Mouse (Mus musculus) limb, embryonic 11.5 days (tissue): ENCODE measurements around the gene Mfng. TPM values are rescaled to one million over a fixed set of nuclear protein-coding genes. Genes with fewer than 3 reads are reported as not detected.

Source experiments
- ATAC-seq: fragments of 200-750 bp; cut with Nextera tagmentation; 2 replicates; pipeline ENCODE4 v1.8.0; 2017; ENCODE audit warnings: low read depth; ENCODE audit not compliant: insufficient number of reproducible peaks, low FRiP score, low TSS enrichment
- DNase-seq: peaks from one replicate; pipeline ENCODE4 v3.0.0-alpha.2; 2015; ENCODE audit warnings: low spot score
- H3K27ac ChIP-seq: fragments of 300-500 bp; sonication (generic); replicated peaks from 2 replicates; pipeline ENCODE4 v1.5.1; 2014; ENCODE audit warnings: low read depth, mild to moderate bottlenecking, low read length
- H3K27me3 ChIP-seq: fragments of 300-500 bp; sonication (generic); 2 replicates; pipeline ENCODE4 v1.6.1; 2014; ENCODE audit warnings: mild to moderate bottlenecking, low read length, mixed read lengths; ENCODE audit not compliant: control insufficient read depth, insufficient read depth
- H3K36me3 ChIP-seq: fragments of 300-500 bp; sonication (generic); 2 replicates; pipeline ENCODE4 v1.6.1; 2014; ENCODE audit warnings: mild to moderate bottlenecking, low read length, moderate library complexity, mixed read lengths; ENCODE audit not compliant: control insufficient read depth, insufficient read depth
- H3K4me1 ChIP-seq: fragments of 300-500 bp; sonication (generic); 2 replicates; pipeline ENCODE4 v1.6.1; 2014; ENCODE audit warnings: low read length, mixed read lengths; ENCODE audit not compliant: control insufficient read depth, insufficient read depth
- H3K4me2 ChIP-seq: fragments of 300-500 bp; sonication (generic); 2 replicates; pipeline ENCODE4 v1.6.1; 2014; ENCODE audit warnings: low read depth, mild to moderate bottlenecking, moderate library complexity; ENCODE audit not compliant: severe bottlenecking
- H3K4me3 ChIP-seq: fragments of 300-500 bp; sonication (generic); 2 replicates; pipeline ENCODE4 v1.5.1; 2014; ENCODE audit warnings: low read depth, low read length
- H3K9ac ChIP-seq: fragments of 300-500 bp; sonication (generic); 2 replicates; pipeline ENCODE4 v1.6.1; 2014; ENCODE audit warnings: mild to moderate bottlenecking, low read length
- H3K9me3 ChIP-seq: fragments of 300-500 bp; sonication (generic); 2 replicates; pipeline ENCODE4 v1.6.1; 2016; ENCODE audit warnings: low read length; ENCODE audit not compliant: control insufficient read depth
- WGBS: fragments of 180-500 bp; shearing (Covaris S2); extraction: QIAGEN DNeasy Blood & Tissue Kit; methylation state at CpG from one replicate; pipeline ENCODE4 v1.1.7; 2014; 5-methylcytosine and 5-hydroxymethylcytosine counted together
- polyA plus RNA-seq: library from polyadenylated mRNA; unstranded; fragments of >200 nt; fragmentation: Nextera tagmentation; extraction: Ambion mirVana; gene quantifications from 2 replicates; pipeline ENCODE4 v1.2.1, GENCODE M21; 2014

Mfng gene
- polyA plus RNA-seq, 1 experiment from 2014 or later: 7.5 TPM

DNA sequence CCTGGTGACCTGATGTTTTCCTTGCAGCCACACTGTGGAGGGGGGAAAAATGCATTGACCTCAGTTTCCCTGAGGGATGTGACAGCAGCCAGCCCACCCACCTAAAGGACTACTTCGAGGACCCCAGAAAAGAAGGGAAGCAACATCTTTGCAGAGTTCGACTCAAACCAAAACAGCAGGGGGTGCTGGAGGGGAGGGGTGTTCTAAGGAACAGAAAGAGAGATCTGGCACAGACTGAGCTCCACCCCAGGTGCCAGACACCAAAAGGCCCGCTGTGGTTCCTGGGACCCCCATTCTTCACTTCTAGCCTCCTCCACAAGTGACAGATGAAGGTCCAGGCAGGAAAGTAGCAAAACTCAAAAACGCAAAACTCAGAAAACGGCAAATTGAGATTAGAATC lies 57.4 kb downstream of the Mfng start:
- WGBS: 37% methylated on average over 5 of the region's 5 CpGs
- no peak for DNase-seq
- no peak for ATAC-seq
- no peak overlapping the region for H3K4me2 ChIP-seq
- H3K4me1 ChIP-seq: peaks cover 10% of the 10 kb centered on the region; the same call in 1 of the 2 replicates
- no peak overlapping the region for H3K27ac ChIP-seq
- peaks cover 95% of the 10 kb centered on the region for H3K27me3 ChIP-seq
- no peaks in the 10 kb centered on the region for H3K9me3 ChIP-seq
- H3K36me3 ChIP-seq: no peaks in the 10 kb centered on the region
- H3K9ac ChIP-seq: no peak overlapping the region
- no peak overlapping the region for H3K4me3 ChIP-seq

DNA sequence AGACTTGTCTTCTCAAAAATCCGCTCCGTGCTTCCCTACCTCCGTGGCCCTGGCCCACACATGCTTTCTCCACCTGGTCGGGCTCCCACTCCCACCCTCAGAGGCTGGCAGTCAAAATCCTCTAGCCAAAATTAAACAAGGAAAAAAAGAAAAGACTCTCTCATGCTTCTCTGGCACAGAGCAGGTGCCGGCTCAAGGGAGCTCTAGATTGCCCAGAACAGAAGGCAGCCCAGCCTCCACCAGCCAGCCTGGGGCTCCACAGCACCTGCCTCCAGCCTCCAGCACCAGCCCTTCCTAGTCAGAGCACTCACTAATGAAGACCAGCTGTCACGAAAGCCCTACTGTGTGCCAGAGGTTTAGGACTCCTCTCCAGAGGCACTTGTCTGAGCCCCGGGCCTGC lies 59.5 kb downstream of the Mfng start:
- ATAC-seq: no peak

GRCm38 (mm10) chr15:78712335-78713258 lies 60.7 kb downstream of the Mfng start:
- Histone ChIP-seq H3K4me2 (no peak overlapping the region), H3K27ac (no peak overlapping the region), H3K4me3 (no peak overlapping the region), H3K9me3 (no peaks in the 10 kb centered on the region), H3K27me3 (peaks cover 73% of the 10 kb centered on the region), H3K4me1 (no peaks in the 10 kb centered on the region; the same call in 1 of the 2 replicates), H3K9ac (no peak overlapping the region), H3K36me3 (no peaks in the 10 kb centered on the region)
- ATAC-seq: no peak; the same call in 1 of the 2 replicates
- 10% methylated on average over 53 of the region's 53 CpGs for WGBS
- DNase-seq: peak; percentile 56

More for the DNA sequence above, 59.5 kb downstream of the Mfng start:
- peaks cover 85% of the 10 kb centered on the region for H3K27me3 ChIP-seq
- peaks cover 8% of the 10 kb centered on the region for H3K4me1 ChIP-seq
- no peak overlapping the region for H3K9ac ChIP-seq
- no peak overlapping the region for H3K27ac ChIP-seq
- no peaks in the 10 kb centered on the region for H3K36me3 ChIP-seq
- H3K9me3 ChIP-seq: no peaks in the 10 kb centered on the region
- no peak for DNase-seq
- H3K4me3 ChIP-seq: no peak overlapping the region
- WGBS: 79% methylated on average over 7 of the region's 7 CpGs
- no peak overlapping the region for H3K4me2 ChIP-seq

GRCm38 (mm10) chr15:78711935-78712334 lies 61.3 kb downstream of the Mfng start:
- H3K4me2 ChIP-seq: no peak overlapping the region
- H3K9me3 ChIP-seq: no peaks in the 10 kb centered on the region
- peaks cover 67% of the 10 kb centered on the region for H3K27me3 ChIP-seq
- H3K36me3 ChIP-seq: no peaks in the 10 kb centered on the region
- H3K4me3 ChIP-seq: no peak overlapping the region
- H3K27ac ChIP-seq: no peak overlapping the region
- no peak overlapping the region for H3K9ac ChIP-seq
- ATAC-seq (no peak), DNase-seq (no peak)
- H3K4me1 ChIP-seq: no peaks in the 10 kb centered on the region; the same call in 1 of the 2 replicates
- WGBS: 71% methylated on average over 7 of the region's 7 CpGs

- no peak overlapping the region for H3K9ac ChIP-seq
These were observed 62.6 kb downstream of the Mfng start for GRCm38 (mm10) chr15:78710634-78711033.

GRCm38 (mm10) chr15:78709767-78710166 lies 63.5 kb downstream of the Mfng start:
- no peak for DNase-seq
- Histone ChIP-seq H3K27ac (no peak overlapping the region), H3K9me3 (no peaks in the 10 kb centered on the region), H3K36me3 (no peaks in the 10 kb centered on the region), H3K4me1 (no peaks in the 10 kb centered on the region; the same call in 1 of the 2 replicates), H3K27me3 (peaks cover 45% of the 10 kb centered on the region), H3K9ac (no peak overlapping the region), H3K4me3 (no peak overlapping the region), H3K4me2 (no peak overlapping the region)
- no peak for ATAC-seq
- WGBS: 25% methylated on average over 7 of the region's 7 CpGs

More at GRCm38 (mm10) chr15:78710634-78711033, 62.6 kb downstream of the Mfng start:
- no peak for DNase-seq
- WGBS: 62% methylated on average over 6 of the region's 6 CpGs
- no peak for ATAC-seq
- H3K9me3 ChIP-seq: no peaks in the 10 kb centered on the region
- no peak overlapping the region for H3K4me3 ChIP-seq
- H3K4me1 ChIP-seq: no peaks in the 10 kb centered on the region; the same call in 1 of the 2 replicates
- peaks cover 54% of the 10 kb centered on the region for H3K27me3 ChIP-seq
- no peaks in the 10 kb centered on the region for H3K36me3 ChIP-seq
- H3K27ac ChIP-seq: no peak overlapping the region
- H3K4me2 ChIP-seq: no peak overlapping the region

DNA sequence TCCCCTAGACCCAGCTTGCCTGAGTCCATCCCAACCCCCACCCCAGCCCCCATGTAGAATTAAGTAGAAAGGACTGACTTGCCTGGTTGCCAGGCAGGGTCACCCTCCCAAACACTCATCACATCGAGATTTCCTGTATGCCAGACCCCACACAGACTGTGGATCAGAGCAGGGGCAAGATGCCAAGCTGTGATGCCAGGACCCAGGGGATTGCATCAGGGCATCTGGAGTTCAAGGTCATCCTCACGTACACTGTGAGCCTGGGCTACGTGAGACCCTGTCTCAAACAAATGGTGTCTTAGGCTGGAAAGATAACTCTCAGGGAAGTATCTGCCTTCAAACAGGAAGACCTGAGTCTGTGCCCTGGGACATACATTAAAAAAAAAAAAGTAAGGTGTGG lies 66.6 kb downstream of the Mfng start:
- Histone ChIP-seq H3K4me2 (no peak overlapping the region), H3K27me3 (peaks cover 15% of the 10 kb centered on the region), H3K9me3 (no peaks in the 10 kb centered on the region), H3K4me1 (no peaks in the 10 kb centered on the region; the same call in 1 of the 2 replicates), H3K27ac (no peak overlapping the region), H3K4me3 (no peak overlapping the region), H3K36me3 (no peaks in the 10 kb centered on the region), H3K9ac (no peak overlapping the region)
- ATAC-seq (no peak), DNase-seq (no peak)
- WGBS: 71% methylated on average over 3 of the region's 3 CpGs
